ENCODE assay signal across 30 mouse cellular contexts in genomic region chr1:43843398-43843797, GRCm38 (mm10). TPM values are rescaled to one million over a fixed set of nuclear protein-coding genes. Genes with fewer than 3 reads are reported as not detected.
DNase-seq lines count a peak whose midpoint lies in the region; TF ChIP-seq lines count a peak whose summit lies in the region.
"Had no signal": no experiment of that assay in that cellular context is flagged by ENCODE, and none has a peak within 500 bp of the region (broad histone marks: within the 10 kb centered on the region; RNA-seq: fewer than 3 reads in every experiment).

No protein-coding gene starts in this region.

- H3K4me3 ChIP-seq in layer of hippocampus, adult 2 months = no peak overlapping the region
- H3K4me3 ChIP-seq in CH12.LX (replicated peaks in 1 of 3; ENCODE audit: low read depth in 2 of 3, low read length in 2 of 3, poor library complexity in 1 of 3) = no peak overlapping the region
- H3K4me3 ChIP-seq: embryonic facial prominence, embryonic 12.5 days; forebrain, embryonic 10.5 days; heart, embryonic 10.5 days; heart, embryonic 15.5 days; left cerebral cortex, adult 2 months; limb, embryonic 12.5 days; liver, embryonic 15.5 days; lung, embryonic 15.5 days; midbrain, embryonic 13.5 days; neural tube, embryonic 15.5 days had no signal

- H3K79me2 ChIP-seq in CH12.LX (replicated peaks; ENCODE audit: control insufficient read depth, extremely low read depth, insufficient read depth, poor library complexity, severe bottlenecking) = no peaks in the 10 kb centered on the region

- no peak overlapping the region for H3K9ac ChIP-seq in CH12.LX (ENCODE audit: insufficient read depth, low read depth)
- H3K9ac ChIP-seq: embryonic facial prominence, embryonic 12.5 days; forebrain, postnatal 0 days; heart, embryonic 15.5 days; limb, embryonic 12.5 days; liver, embryonic 15.5 days; lung, embryonic 15.5 days; midbrain, embryonic 13.5 days; neural tube, embryonic 15.5 days had no signal

- H3K27ac ChIP-seq in layer of hippocampus, adult 2 months = peak overlapping the region; percentile 28; the same call in 1 of the 2 replicates
- H3K27ac ChIP-seq in CH12.LX (ENCODE audit: insufficient read depth, low read depth) = peak overlapping the region; percentile 11; the same call in 1 of the 2 replicates
- H3K27ac ChIP-seq: embryonic facial prominence, embryonic 12.5 days; forebrain, embryonic 10.5 days; heart, embryonic 10.5 days; heart, embryonic 15.5 days; hindbrain, postnatal 0 days; kidney, postnatal 0 days; left cerebral cortex, adult 2 months; limb, embryonic 12.5 days; liver, embryonic 15.5 days; lung, embryonic 15.5 days; midbrain, embryonic 13.5 days; neural tube, embryonic 15.5 days had no signal

- H3K9me3 ChIP-seq in CH12.LX (replicated peaks; ENCODE audit: low read length) = no peaks in the 10 kb centered on the region
- H3K9me3 ChIP-seq: embryonic facial prominence, embryonic 12.5 days; forebrain, embryonic 10.5 days; G1E; heart, embryonic 10.5 days; heart, embryonic 15.5 days; limb, embryonic 12.5 days; liver, embryonic 15.5 days; lung, embryonic 15.5 days; midbrain, embryonic 13.5 days; neural tube, embryonic 15.5 days had no signal

- in situ Hi-C loops in CH12.LX (cut with MboI; ENCODE audit: low pct_ligation_motif_present, low pct_unique_long_range_greater_than_20kb, low sequenced_read_pairs) = no loop called here

- peak; percentile 95 for TF ChIP-seq EP300 in CH12.LX (IDR thresholded peaks at IDR 0.05; ENCODE audit: low read length)

- H3K36me3 ChIP-seq in CH12.LX (replicated peaks in 1 of 2; ENCODE audit: control insufficient read depth in 1 of 2, insufficient read depth in 1 of 2, low read length in 1 of 2) = no peaks in the 10 kb centered on the region
- H3K36me3 ChIP-seq: embryonic facial prominence, embryonic 12.5 days; forebrain, embryonic 10.5 days; G1E; heart, embryonic 10.5 days; heart, embryonic 15.5 days; limb, embryonic 12.5 days; liver, embryonic 15.5 days; lung, embryonic 15.5 days; midbrain, embryonic 13.5 days; neural tube, embryonic 15.5 days had no signal

- dilution Hi-C loops in CH12.LX (cut with MboI; ENCODE audit: extremely low pct_ligation_motif_present, extremely low pct_unique_long_range_greater_than_20kb, low sequenced_read_pairs) = no loop called here

- peak in 1 of 2 experiments; percentile 54 for DNase-seq in layer of hippocampus, adult 2 months (ENCODE audit: low spot score in 2 of 2)
- DNase-seq in layer of hippocampus, postnatal 36 days = no peak
- DNase-seq in CH12.LX (ENCODE audit: extremely low read depth) = peak; percentile 47
- DNase-seq in induced T-regulatory cell, adult 2 months (ENCODE audit: low read depth) = peak; percentile 22
- peak; percentile 64 for DNase-seq in telencephalon, adult 2 months (ENCODE audit: low read depth, low spot score)
- DNase-seq in testis, postnatal 14 days (ENCODE audit: low spot score) = no peak
- no peak for DNase-seq in adrenal gland, postnatal 4 days (ENCODE audit: low spot score in 2 of 2)
- DNase-seq: adrenal gland, adult 8-10 months; B cell, adult 2 months; cerebellum, adult 11-12 months; cerebellum, adult 9-11 months; embryo, embryonic 11 days; forebrain, postnatal 0 days; kidney, adult 8-10 months; kidney, postnatal 4 days; lung, postnatal 36 days; right cerebral cortex, postnatal 4 days had no signal

- H3K4me1 ChIP-seq in CH12.LX (ENCODE audit: control insufficient read depth in 1 of 2, insufficient read depth in 2 of 2) = peaks cover 4 to 21% of the 10 kb centered on the region in 2 experiments
- H3K4me1 ChIP-seq: embryonic facial prominence, embryonic 12.5 days; forebrain, embryonic 10.5 days; heart, embryonic 15.5 days; limb, embryonic 12.5 days; liver, embryonic 15.5 days; lung, embryonic 15.5 days; midbrain, embryonic 13.5 days; neural tube, embryonic 15.5 days had no signal

- H3K27me3 ChIP-seq in CH12.LX (replicated peaks) = no peaks in the 10 kb centered on the region
- H3K27me3 ChIP-seq: embryonic facial prominence, embryonic 12.5 days; heart, embryonic 15.5 days; limb, embryonic 12.5 days; liver, embryonic 15.5 days; lung, embryonic 15.5 days; midbrain, embryonic 13.5 days; neural tube, embryonic 15.5 days had no signal

- TF ChIP-seq CTCF in layer of hippocampus, adult 2 months (conservative IDR thresholded peaks at IDR 0.05) = no peak
- TF ChIP-seq CTCF in CH12.LX (conservative IDR thresholded peaks at IDR 0.05 in 1 of 2, IDR thresholded peaks at IDR 0.05 in 1 of 2; ENCODE audit: low read depth in 2 of 2, low read length in 2 of 2) = no peak

- TF ChIP-seq POLR2A in CH12.LX (IDR thresholded peaks at IDR 0.05; ENCODE audit: low read depth, low read length) = no peak

- H3K4me2 ChIP-seq in CH12.LX (ENCODE audit: insufficient read depth, low read depth, poor library complexity, severe bottlenecking) = no peak overlapping the region
- H3K4me2 ChIP-seq: embryonic facial prominence, embryonic 12.5 days; heart, embryonic 15.5 days; limb, embryonic 12.5 days; liver, embryonic 15.5 days; lung, embryonic 15.5 days; midbrain, embryonic 13.5 days; neural tube, embryonic 15.5 days had no signal

- TF ChIP-seq RAD21 in CH12.LX (IDR thresholded peaks at IDR 0.05; ENCODE audit: low read depth, low read length) = no peak

TF ChIP-seq in CH12.LX, 34 proteins besides CTCF, POLR2A, EP300 and RAD21:
- TF ChIP-seq NRF1 (IDR thresholded peaks at IDR 0.05; ENCODE audit: low read depth, low read length) (no peak), ZC3H11A (IDR thresholded peaks at IDR 0.05; ENCODE audit: low read depth, low read length) (no peak), CHD1 (IDR thresholded peaks at IDR 0.05; ENCODE audit: low read depth, low read length) (no peak), KAT2A (IDR thresholded peaks at IDR 0.05; ENCODE audit: insufficient replicate concordance, low read length) (no peak), HCFC1 (IDR thresholded peaks at IDR 0.05; ENCODE audit: low read depth, low read length) (no peak), IRF4 (IDR thresholded peaks at IDR 0.05; ENCODE audit: low read depth, low read length) (peak; percentile 86), E2F4 (IDR thresholded peaks at IDR 0.05; ENCODE audit: insufficient replicate concordance, low read depth, low read length) (no peak), POLR2AphosphoS2 (IDR thresholded peaks at IDR 0.05; ENCODE audit: low read depth, low read length) (no peak), MYC (IDR thresholded peaks at IDR 0.05; ENCODE audit: low read depth, low read length) (no peak), JUND (conservative IDR thresholded peaks at IDR 0.05; ENCODE audit: low read depth, low read length) (peak; percentile 72), UBTF (IDR thresholded peaks at IDR 0.05; ENCODE audit: low read depth, low read length) (no peak), USF1 (IDR thresholded peaks at IDR 0.05; ENCODE audit: low read depth, low read length) (no peak), SMC3 (IDR thresholded peaks at IDR 0.05; ENCODE audit: low read depth, low read length) (no peak), ETS1 (conservative IDR thresholded peaks at IDR 0.05; ENCODE audit: low read depth, low read length) (no peak), USF2 (conservative IDR thresholded peaks at IDR 0.05; ENCODE audit: low read depth, low read length) (no peak), SIN3A (IDR thresholded peaks at IDR 0.05; ENCODE audit: low read length) (no peak), JUN (IDR thresholded peaks at IDR 0.05; ENCODE audit: insufficient read depth, low read depth, low read length) (peak; percentile 79), ZMIZ1 (IDR thresholded peaks at IDR 0.05; ENCODE audit: low read depth, low read length) (no peak)

RNA-seq across cellular contexts. Expression of gene Uxs1, which starts 15.8 kb away (rescaled TPM):
- total RNA-seq in layer of hippocampus, adult 2 months (2021) = 10 to 100 TPM; 45.4 to 50.3 TPM
- 10 to 100 TPM; 42.9 to 49.4 TPM for total RNA-seq in layer of hippocampus, postnatal 36 days (2021)
- total RNA-seq in CH12.LX (2012; rRNA removed) (18.4 and 21.4 TPM in 2 replicates), CH12.LX (2014; rRNA removed) (33.3 and 34.0 TPM in 2 replicates)
- 29.6 and 31.3 TPM in 2 replicates for polyA plus RNA-seq in CH12.LX (2012; ENCODE audit: insufficient read length, low read depth)
- 10 to 100 TPM; 40.6 to 41.6 TPM for total RNA-seq in adrenal gland, postnatal 4 days (2021)

Comparison
In these comparisons a context has a peak if more than half of its experiments do, and no peak if none do; other contexts are left out.
1. DNase-seq: peak in CH12.LX (single experiment), induced T-regulatory cell, adult 2 months (single experiment) and telencephalon, adult 2 months (single experiment); none in layer of hippocampus, postnatal 36 days (0 of 2), testis, postnatal 14 days (single experiment) and adrenal gland, postnatal 4 days (0 of 2).